Mouse (Mus musculus) lung, postnatal 0 days (tissue): ENCODE results near the gene Armc5. TPM values are rescaled to one million over a fixed set of nuclear protein-coding genes. Genes with fewer than 3 reads are reported as not detected.
A peak's percentile ranks its signal among the peaks of the same experiment; 100 is the strongest.

Source experiments
- ATAC-seq: fragments of 200-750 bp; cut with Nextera tagmentation; 2 replicates; pipeline ENCODE4 v1.8.0; 2017; ENCODE audit warnings: moderate library complexity
- DNase-seq: peaks from one replicate; pipeline ENCODE4 v3.0.0-alpha.2; 2016; ENCODE audit warnings: low spot score
- H3K27ac ChIP-seq: fragments of 300-500 bp; sonication (generic); 2 replicates; pipeline ENCODE4 v1.5.1; 2014; ENCODE audit warnings: antibody characterized with exemption, mild to moderate bottlenecking, low read length, mixed read lengths
- H3K27me3 ChIP-seq: fragments of 300-500 bp; sonication (generic); replicated peaks from 2 replicates; pipeline ENCODE4 v1.6.1; 2014; ENCODE audit warnings: low read length, mixed read lengths; ENCODE audit not compliant: insufficient read depth
- H3K36me3 ChIP-seq: fragments of 300-500 bp; sonication (generic); 2 replicates; pipeline ENCODE4 v1.6.1; 2014; ENCODE audit warnings: low read length, mixed read lengths; ENCODE audit not compliant: insufficient read depth
- H3K4me1 ChIP-seq: fragments of 300-500 bp; sonication (generic); 2 replicates; pipeline ENCODE4 v1.6.1; 2014; ENCODE audit warnings: antibody characterized with exemption, low read depth, low read length, mixed read lengths; ENCODE audit not compliant: insufficient read depth
- H3K4me2 ChIP-seq: fragments of 300-500 bp; sonication (generic); replicated peaks from 2 replicates; pipeline ENCODE4 v1.6.1; 2014; ENCODE audit warnings: low read depth, mild to moderate bottlenecking, low read length, moderate library complexity, mixed read lengths
- H3K4me3 ChIP-seq: fragments of 300-500 bp; sonication (generic); 2 replicates; pipeline ENCODE4 v1.5.1; 2014; ENCODE audit warnings: low read depth, low read length
- H3K9ac ChIP-seq: fragments of 300-500 bp; sonication (generic); replicated peaks from 2 replicates; pipeline ENCODE4 v1.6.1; 2014; ENCODE audit warnings: low read depth, mild to moderate bottlenecking
- H3K9me3 ChIP-seq: fragments of 300-500 bp; sonication (generic); 2 replicates; pipeline ENCODE4 v1.6.1; 2016; ENCODE audit warnings: low read length, mixed read lengths
- CTCF ChIP-seq: IDR thresholded peaks from 2 replicates; pipeline ENCODE4 v1.5.1; 2016; ENCODE audit warnings: antibody characterized with exemption, mild to moderate bottlenecking
- EP300 ChIP-seq: IDR thresholded peaks from 2 replicates; pipeline ENCODE4 v1.6.1; 2016; ENCODE audit warnings: antibody characterized with exemption, mild to moderate bottlenecking, control low read depth
- WGBS: fragments of 180-500 bp; shearing (Covaris S2); extraction: QIAGEN DNeasy Blood & Tissue Kit; methylation state at CpG from one replicate; pipeline ENCODE4 v1.1.7; 2014; 5-methylcytosine and 5-hydroxymethylcytosine counted together
- polyA plus RNA-seq: library from polyadenylated mRNA; unstranded; fragments of >200 nt; fragmentation: Nextera tagmentation; extraction: Ambion mirVana; gene quantifications from 2 replicates; pipeline ENCODE4 v1.2.1, GENCODE M21; 2015

Armc5 gene
- polyA plus RNA-seq, 1 experiment from 2014 or later, result 20.3 TPM

- DNase-seq (no peak), ATAC-seq (no peak)
- Histone ChIP-seq H3K36me3 (peaks cover 10% of the 10 kb centered on the region), H3K27ac (no peak overlapping the region), H3K4me2 (no peak overlapping the region), H3K9ac (no peak overlapping the region), H3K4me1 (peaks cover 6% of the 10 kb centered on the region; the same call in 1 of the 2 replicates), H3K9me3 (no peaks in the 10 kb centered on the region), H3K27me3 (no peaks in the 10 kb centered on the region), H3K4me3 (no peak overlapping the region)
- TF ChIP-seq CTCF (no peak), EP300 (no peak)
- 77% methylated on average over 10 of the region's 10 CpGs for WGBS
Observed at GRCm38 (mm10) chr7:128243921-128244320, 6.8 kb downstream of the Armc5 start.

- no peak overlapping the region for H3K4me3 ChIP-seq
- no peak overlapping the region for H3K27ac ChIP-seq
- ATAC-seq, result no peak
- 92% methylated on average over 18 of the region's 18 CpGs for WGBS
- TF ChIP-seq CTCF (no peak), EP300 (no peak)
- H3K9me3 ChIP-seq, result no peaks in the 10 kb centered on the region
- no peak overlapping the region for H3K4me2 ChIP-seq
- DNase-seq, result no peak
- peaks cover 6% of the 10 kb centered on the region; the same call in 1 of the 2 replicates for H3K4me1 ChIP-seq
- no peaks in the 10 kb centered on the region for H3K27me3 ChIP-seq
- peaks cover 15% of the 10 kb centered on the region for H3K36me3 ChIP-seq
- no peak overlapping the region for H3K9ac ChIP-seq
Observed at GRCm38 (mm10) chr7:128244410-128245025, 7.4 kb downstream of the Armc5 start.

DNA sequence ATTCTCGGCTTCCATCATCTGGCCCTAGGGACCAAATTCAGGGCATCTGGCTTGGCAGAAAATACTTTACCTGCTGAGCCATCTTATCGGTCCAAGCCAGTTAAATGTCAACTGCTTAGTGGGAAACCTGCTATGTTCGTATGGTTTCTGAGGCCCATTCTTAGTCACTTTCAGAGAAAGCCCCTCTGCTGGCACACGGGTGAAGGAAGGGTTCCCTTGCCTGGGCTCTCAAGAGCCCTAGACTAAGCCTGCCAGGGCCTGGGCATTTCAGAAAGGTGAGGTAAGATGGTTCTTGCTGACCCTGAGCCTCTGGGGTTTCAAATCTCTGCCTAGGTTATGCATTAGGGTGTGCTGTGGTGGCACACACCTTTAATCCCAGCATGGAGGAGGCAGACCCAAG, 8.4 kb downstream of the Armc5 start:
- no peak for ATAC-seq
- Histone ChIP-seq H3K27ac (peak overlapping the region; percentile 91), H3K9me3 (no peaks in the 10 kb centered on the region), H3K9ac (no peak overlapping the region), H3K4me1 (peaks cover 6% of the 10 kb centered on the region; the same call in 1 of the 2 replicates), H3K36me3 (peaks cover 15% of the 10 kb centered on the region; the same call in 1 of the 2 replicates), H3K27me3 (no peaks in the 10 kb centered on the region), H3K4me3 (no peak overlapping the region), H3K4me2 (no peak overlapping the region; the same call in 1 of the 2 replicates)
- no peak for DNase-seq
- TF ChIP-seq EP300, result no peak
- TF ChIP-seq CTCF, result no peak
- WGBS, result 88% methylated on average over 4 of the region's 4 CpGs

- Histone ChIP-seq H3K36me3 (peaks cover 10% of the 10 kb centered on the region; the same call in 1 of the 2 replicates), H3K9ac (peak within 1 kb of the TSS; percentile 75), H3K4me2 (peak within 1 kb of the TSS; percentile 66), H3K27me3 (no peaks in the 10 kb centered on the region), H3K4me1 (peaks cover 6% of the 10 kb centered on the region; the same call in 1 of the 2 replicates), H3K27ac (peak within 1 kb of the TSS; percentile 91), H3K4me3 (peak within 1 kb of the TSS; percentile 57), H3K9me3 (no peaks in the 10 kb centered on the region)
- 4% methylated on average over 19 of the region's 30 CpGs for WGBS
- DNase-seq (peak; percentile 92), ATAC-seq (peak; percentile 89)
- TF ChIP-seq EP300 (no peak), CTCF (no peak)
Observed at GRCm38 (mm10) chr7:128246496-128247391, 9.6 kb downstream of the Armc5 start, which contains the start of gene Tgfb1i1. Gene Tgfb1i1, plus strand, starts transcription at chr7:128246812.

DNA sequence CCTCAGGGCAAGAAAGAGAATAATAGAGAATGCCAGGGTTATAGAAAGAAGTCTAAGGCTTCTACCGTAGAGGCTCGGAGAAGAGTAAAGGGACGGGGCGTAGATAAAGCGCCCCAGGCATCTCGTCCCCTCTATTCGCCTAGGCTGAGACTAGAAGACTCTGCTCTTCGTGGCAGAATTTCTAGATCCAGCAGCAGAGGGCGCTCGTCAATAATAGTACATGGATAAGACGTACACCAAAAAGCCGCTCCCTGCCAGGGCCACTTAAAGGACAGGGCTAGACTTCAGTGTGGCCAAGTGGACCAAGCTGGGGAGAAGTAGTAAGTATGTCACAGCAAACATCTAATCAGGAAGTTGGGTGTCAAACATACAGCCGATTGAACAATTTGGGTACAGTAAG, 10.3 kb downstream of the Armc5 start:
- Histone ChIP-seq H3K27me3 (no peaks in the 10 kb centered on the region), H3K36me3 (peaks cover 10% of the 10 kb centered on the region; the same call in 1 of the 2 replicates), H3K4me1 (peaks cover 6% of the 10 kb centered on the region; the same call in 1 of the 2 replicates), H3K9me3 (no peaks in the 10 kb centered on the region), H3K4me2 (peak overlapping the region; percentile 66), H3K4me3 (peak overlapping the region; percentile 57), H3K27ac (peak overlapping the region; percentile 91), H3K9ac (peak overlapping the region; percentile 75)
- TF ChIP-seq CTCF, result peak; percentile 83
- 0 out of 2 replicates have a peak, but pooled peaks have one; percentile 27 for TF ChIP-seq EP300
- WGBS, result under 1% methylated on average over 13 of the region's 13 CpGs
- ATAC-seq (peak; percentile 83), DNase-seq (peak; percentile 97)
